10 mouse cellular contexts compared by ENCODE assay signal in the genomic region with DNA sequence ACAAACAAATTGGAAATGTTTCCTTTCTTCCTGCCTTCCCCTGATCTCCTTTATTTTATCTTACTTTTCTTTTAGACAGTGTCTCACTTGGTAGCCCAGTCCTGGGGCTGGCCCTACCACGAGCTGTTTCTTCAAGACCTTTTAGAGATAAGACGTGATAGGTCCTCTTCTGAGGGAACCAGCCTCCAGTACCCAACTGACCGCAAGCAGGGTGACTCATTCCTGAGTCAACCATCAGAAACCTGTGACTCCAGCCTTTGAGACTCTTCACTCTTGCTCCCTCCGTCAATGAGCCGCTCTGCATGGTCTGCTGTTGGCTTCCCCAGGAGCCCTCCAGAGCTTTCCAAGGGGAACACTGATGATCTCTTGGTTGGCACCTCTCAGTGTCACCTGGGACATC. TPM values are rescaled to one million over a fixed set of nuclear protein-coding genes. Genes with fewer than 3 reads are reported as not detected.
DNase-seq lines count a peak whose midpoint lies in the region; ATAC-seq and TF ChIP-seq lines count a peak whose summit lies in the region.
"Had no signal": no experiment of that assay in that cellular context is flagged by ENCODE, and none has a peak within 500 bp of the region (broad histone marks: within the 10 kb centered on the region; RNA-seq: fewer than 3 reads in every experiment).

No protein-coding gene starts in this region.

- ATAC-seq in Patski = peak; percentile 96
- ATAC-seq in monocyte, adult 5-6 weeks (replicated peaks; ENCODE audit: insufficient number of reproducible peaks, low FRiP score, low TSS enrichment, poor library complexity, severe bottlenecking) = peak; percentile 87

- H3K27ac ChIP-seq in CH12.LX (ENCODE audit: insufficient read depth, low read depth) = peak overlapping the region; percentile 31
- no peak overlapping the region for H3K27ac ChIP-seq in layer of hippocampus, adult 2 months
- H3K27ac ChIP-seq: hindbrain, embryonic 15.5 days; kidney, embryonic 15.5 days had no signal

- TF ChIP-seq RAD21 in CH12.LX (IDR thresholded peaks at IDR 0.05; ENCODE audit: low read depth, low read length) = no peak

- dilution Hi-C loops in CH12.LX (cut with MboI; ENCODE audit: extremely low pct_ligation_motif_present, extremely low pct_unique_long_range_greater_than_20kb, low sequenced_read_pairs) = no loop called here

- peaks cover 15 to 43% of the 10 kb centered on the region in 2 experiments for H3K4me1 ChIP-seq in CH12.LX (ENCODE audit: control insufficient read depth in 1 of 2, insufficient read depth in 2 of 2)
- peaks cover 6% of the 10 kb centered on the region for H3K4me1 ChIP-seq in lung, adult 2 months (ENCODE audit: control insufficient read depth, insufficient read depth, low read length)
- H3K4me1 ChIP-seq: hindbrain, embryonic 15.5 days had no signal

- H3K27me3 ChIP-seq in CH12.LX (replicated peaks) (no peaks in the 10 kb centered on the region), Patski (no peaks in the 10 kb centered on the region)
- H3K27me3 ChIP-seq: kidney, embryonic 15.5 days had no signal

- in situ Hi-C loops in CH12.LX (cut with MboI; ENCODE audit: low pct_ligation_motif_present, low pct_unique_long_range_greater_than_20kb, low sequenced_read_pairs) (loop anchor here (10.0 kb wide), 1 partner anchor 366 kb away; no protein-coding TSS in a partner anchor), Patski (cut with MboI; ENCODE audit: low pct_unique_long_range_greater_than_20kb) (loop anchor here (10.0 kb wide), 1 partner anchor 356 kb away; a partner anchor contains a TSS)

- peak overlapping the region; percentile 38 for H3K9ac ChIP-seq in CH12.LX (ENCODE audit: insufficient read depth, low read depth)
- H3K9ac ChIP-seq: hindbrain, embryonic 15.5 days; kidney, embryonic 15.5 days had no signal

- DNase-seq in CH12.LX (ENCODE audit: extremely low read depth) = peak; percentile 82
- DNase-seq in Patski (ENCODE audit: low read depth, low spot score) = peak; percentile 43
- DNase-seq in lung, adult 2 months = peak; percentile 38
- DNase-seq in thymus, postnatal 14 days = no peak
- no peak for DNase-seq in kidney, postnatal 25 days
- DNase-seq in layer of hippocampus, adult 2 months (ENCODE audit: low spot score in 2 of 2) = no peak
- DNase-seq in thymus, postnatal 0 days (ENCODE audit: low spot score) = no peak

- POLR2A ChIA-PET in Patski (lab: Charles Lee) = no interaction called here

- H3K9me3 ChIP-seq in CH12.LX (replicated peaks; ENCODE audit: low read length) = no peaks in the 10 kb centered on the region
- H3K9me3 ChIP-seq: hindbrain, embryonic 15.5 days; kidney, embryonic 15.5 days had no signal

- no peaks in the 10 kb centered on the region for H3K36me3 ChIP-seq in CH12.LX (replicated peaks in 1 of 2; ENCODE audit: control insufficient read depth in 1 of 2, insufficient read depth in 1 of 2, low read length in 1 of 2)
- H3K36me3 ChIP-seq: hindbrain, embryonic 15.5 days had no signal

- no peak for TF ChIP-seq CTCF in CH12.LX (conservative IDR thresholded peaks at IDR 0.05 in 1 of 2, IDR thresholded peaks at IDR 0.05 in 1 of 2; ENCODE audit: low read depth in 2 of 2, low read length in 2 of 2)
- no peak for TF ChIP-seq CTCF in Patski (IDR thresholded peaks at IDR 0.05)
- no peak for TF ChIP-seq CTCF in lung, adult 2 months (IDR thresholded peaks at IDR 0.05; ENCODE audit: insufficient read depth, low read length)
- no peak for TF ChIP-seq CTCF in layer of hippocampus, adult 2 months (conservative IDR thresholded peaks at IDR 0.05)

- no peak for TF ChIP-seq POLR2A in CH12.LX (IDR thresholded peaks at IDR 0.05; ENCODE audit: low read depth, low read length)
- TF ChIP-seq POLR2A in lung, adult 2 months (IDR thresholded peaks at IDR 0.05; ENCODE audit: borderline replicate concordance, extremely low read depth, low read depth, low read length) = no peak

- CTCF ChIA-PET in Patski (lab: Charles Lee) = interaction anchor here (0.8 to 3.1 kb wide), 11 partner anchors 8 to 114 kb away, joined by 3 to 11 read pairs (median 4); a partner anchor contains a TSS

- peak; percentile 30; the same call in 1 of the 2 replicates for TF ChIP-seq EP300 in CH12.LX (IDR thresholded peaks at IDR 0.05; ENCODE audit: low read length)

- WGBS in lung, adult 2 months = 61% methylated on average over 5 of the region's 5 CpGs

- peak overlapping the region; percentile 30 for H3K4me2 ChIP-seq in CH12.LX (ENCODE audit: insufficient read depth, low read depth, poor library complexity, severe bottlenecking)

- no peaks in the 10 kb centered on the region for H3K79me2 ChIP-seq in CH12.LX (replicated peaks; ENCODE audit: control insufficient read depth, extremely low read depth, insufficient read depth, poor library complexity, severe bottlenecking)

- no peak overlapping the region for H3K4me3 ChIP-seq in CH12.LX (replicated peaks in 1 of 3; ENCODE audit: low read depth in 2 of 3, low read length in 2 of 3, poor library complexity in 1 of 3)
- no peak overlapping the region for H3K4me3 ChIP-seq in lung, adult 2 months (replicated peaks; ENCODE audit: extremely low read depth, low read depth, low read length)
- H3K4me3 ChIP-seq in layer of hippocampus, adult 2 months = no peak overlapping the region
- H3K4me3 ChIP-seq: hindbrain, embryonic 15.5 days; kidney, embryonic 15.5 days had no signal

TF ChIP-seq in CH12.LX, 34 proteins besides CTCF, POLR2A, EP300 and RAD21:
- TF ChIP-seq ETS1 (conservative IDR thresholded peaks at IDR 0.05; ENCODE audit: low read depth, low read length) = peak; percentile 49
- peak; percentile 66; the same call in 1 of the 2 replicates for TF ChIP-seq IRF4 (IDR thresholded peaks at IDR 0.05; ENCODE audit: low read depth, low read length)
- no peak for TF ChIP-seq NRF1 (IDR thresholded peaks at IDR 0.05; ENCODE audit: low read depth, low read length)
- peak; percentile 32; the same call in 1 of the 2 replicates for TF ChIP-seq JUND (conservative IDR thresholded peaks at IDR 0.05; ENCODE audit: low read depth, low read length)
- TF ChIP-seq USF1 (IDR thresholded peaks at IDR 0.05; ENCODE audit: low read depth, low read length) = no peak
- TF ChIP-seq SIN3A (IDR thresholded peaks at IDR 0.05; ENCODE audit: low read length) = no peak
- peak; percentile 56 for TF ChIP-seq JUN (IDR thresholded peaks at IDR 0.05; ENCODE audit: insufficient read depth, low read depth, low read length)
- TF ChIP-seq BHLHE40 (IDR thresholded peaks at IDR 0.05; ENCODE audit: low read depth, low read length) = 0 out of 2 replicates have a peak, but pooled peaks have one; percentile 14

RNA-seq across cellular contexts. Expression of a gene that starts 32.4 kb away (rescaled TPM):
- total RNA-seq in CH12.LX (2012; rRNA removed) (5.4 and 5.9 TPM in 2 replicates), CH12.LX (2014; rRNA removed) (4.2 and 4.6 TPM in 2 replicates)
- polyA plus RNA-seq in CH12.LX (2012; ENCODE audit: insufficient read length, low read depth) (4.9 and 5.3 TPM in 2 replicates), Patski (2021) (5.5 TPM)
- 2.8 and 3.3 TPM in 2 replicates for polyA plus RNA-seq in lung, adult 2 months (2012; rRNA removed)
- 10.6 to 14.2 TPM (median 11.8 TPM) in 3 replicates for total RNA-seq in monocyte, adult 5-6 weeks (2017)
- total RNA-seq in layer of hippocampus, adult 2 months (2021) = 1 to 10 TPM; 6.2 to 7.2 TPM
- polyA plus RNA-seq in thymus, postnatal 0 days (2015; fragmentation: Nextera tagmentation; extraction: Ambion mirVana) = 18.7 and 20.4 TPM in 2 replicates

RNA-seq across cellular contexts. Expression of a gene that starts 33.6 kb away (rescaled TPM):
- total RNA-seq in CH12.LX (2012; rRNA removed) = 1.6 and 1.8 TPM in 2 replicates
- total RNA-seq in CH12.LX (2014; rRNA removed) = 0.74 and 1.3 TPM in 2 replicates
- polyA plus RNA-seq in CH12.LX (2012; ENCODE audit: insufficient read length, low read depth) = 1.3 and 1.4 TPM in 2 replicates
- 33.8 TPM for polyA plus RNA-seq in Patski (2021)
- polyA plus RNA-seq in lung, adult 2 months (2012; rRNA removed) = 108 and 149 TPM in 2 replicates
- 3.5 to 8.6 TPM (median 4.5 TPM) in 3 replicates for total RNA-seq in monocyte, adult 5-6 weeks (2017)
- total RNA-seq in layer of hippocampus, adult 2 months (2021) = 1 to 10 TPM; 5.7 to 6.9 TPM
- polyA plus RNA-seq in thymus, postnatal 0 days (2015; fragmentation: Nextera tagmentation; extraction: Ambion mirVana) = 15.4 and 22.7 TPM in 2 replicates

RNA-seq across cellular contexts. Expression of a gene that starts 52.2 kb away (rescaled TPM):
- total RNA-seq in CH12.LX (2012; rRNA removed) (2.5 and 2.6 TPM in 2 replicates), CH12.LX (2014; rRNA removed) (1.2 and 1.4 TPM in 2 replicates)
- polyA plus RNA-seq in CH12.LX (2012; ENCODE audit: insufficient read length, low read depth) (3.5 and 4.4 TPM in 2 replicates), Patski (2021) (1.2 TPM)
- 8.9 and 16.2 TPM in 2 replicates for polyA plus RNA-seq in lung, adult 2 months (2012; rRNA removed)
- total RNA-seq in monocyte, adult 5-6 weeks (2017) = 3.9 to 9.0 TPM (median 4.9 TPM) in 3 replicates
- total RNA-seq in layer of hippocampus, adult 2 months (2021) = 1 to 10 TPM; 4.1 to 5.6 TPM
- 4.7 and 4.8 TPM in 2 replicates for polyA plus RNA-seq in thymus, postnatal 0 days (2015; fragmentation: Nextera tagmentation; extraction: Ambion mirVana)

RNA-seq across cellular contexts. Expression of a gene that starts 59.8 kb away (rescaled TPM):
- 59.4 and 73.7 TPM in 2 replicates for total RNA-seq in CH12.LX (2012; rRNA removed)
- 53.8 and 54.9 TPM in 2 replicates for total RNA-seq in CH12.LX (2014; rRNA removed)
- 37.4 and 39.5 TPM in 2 replicates for polyA plus RNA-seq in CH12.LX (2012; ENCODE audit: insufficient read length, low read depth)
- 106 TPM for polyA plus RNA-seq in Patski (2021)
- 95.3 and 107 TPM in 2 replicates for polyA plus RNA-seq in lung, adult 2 months (2012; rRNA removed)
- total RNA-seq in monocyte, adult 5-6 weeks (2017) = 91.6 to 117 TPM (median 94.5 TPM) in 3 replicates
- 100 to 1,000 TPM; 126 to 128 TPM for total RNA-seq in layer of hippocampus, adult 2 months (2021)
- polyA plus RNA-seq in thymus, postnatal 0 days (2015; fragmentation: Nextera tagmentation; extraction: Ambion mirVana) = 80.7 and 90.6 TPM in 2 replicates

Comparison
In these comparisons a context has a peak if more than half of its experiments do, and no peak if none do; other contexts are left out.
1. DNase-seq: peak in CH12.LX (single experiment), Patski (single experiment) and lung, adult 2 months (single experiment); none in thymus, postnatal 14 days (single experiment), kidney, postnatal 25 days (0 of 2), layer of hippocampus, adult 2 months (0 of 2) and thymus, postnatal 0 days (single experiment).